Mouse (Mus musculus) midbrain, postnatal 0 days (tissue): Measurements from ENCODE around the gene Whrn. TPM values are rescaled to one million over a fixed set of nuclear protein-coding genes. Genes with fewer than 3 reads are reported as not detected.

Experiments
- ATAC-seq: fragments of 200-750 bp; cut with Nextera tagmentation; 2 replicates; pipeline ENCODE4 v1.8.0; 2017; ENCODE audit warnings: moderate number of reproducible peaks, mild to moderate bottlenecking, moderate TSS enrichment, moderate library complexity; ENCODE audit not compliant: low FRiP score
- DNase-seq: peaks from one replicate; pipeline ENCODE4 v3.0.0-alpha.2; 2015; ENCODE audit warnings: low spot score
- H3K27ac ChIP-seq: fragments of 300-500 bp; sonication (generic); 2 replicates; pipeline ENCODE4 v1.5.1; 2014; ENCODE audit warnings: low read depth, mild to moderate bottlenecking, low read length, mixed read lengths
- H3K27me3 ChIP-seq: fragments of 300-500 bp; sonication (generic); 2 replicates; pipeline ENCODE4 v1.6.1; 2014; ENCODE audit warnings: low read length, control low read depth, mixed read lengths; ENCODE audit not compliant: insufficient read depth
- H3K36me3 ChIP-seq: fragments of 300-500 bp; sonication (generic); 2 replicates; pipeline ENCODE4 v1.6.1; 2014; ENCODE audit warnings: low read length, control low read depth, mixed read lengths; ENCODE audit not compliant: insufficient read depth
- H3K4me1 ChIP-seq: fragments of 300-500 bp; sonication (generic); 2 replicates; pipeline ENCODE4 v1.6.1; 2014; ENCODE audit warnings: mild to moderate bottlenecking, control low read depth, antibody characterized with exemption, low read length, mixed read lengths; ENCODE audit not compliant: insufficient read depth
- H3K4me2 ChIP-seq: fragments of 300-500 bp; sonication (generic); 2 replicates; pipeline ENCODE4 v1.6.1; 2014; ENCODE audit warnings: low read depth, mild to moderate bottlenecking, low read length, mixed read lengths; ENCODE audit not compliant: poor library complexity, severe bottlenecking
- H3K4me3 ChIP-seq: fragments of 300-500 bp; sonication (generic); 2 replicates; pipeline ENCODE4 v1.5.1; 2014; ENCODE audit warnings: low read depth, mild to moderate bottlenecking, low read length, moderate library complexity
- H3K9ac ChIP-seq: fragments of 300-500 bp; sonication (generic); replicated peaks from 2 replicates; pipeline ENCODE4 v1.6.1; 2014; ENCODE audit warnings: mild to moderate bottlenecking, low read length, moderate library complexity, mixed read lengths; ENCODE audit not compliant: poor library complexity, severe bottlenecking
- H3K9me3 ChIP-seq: fragments of 300-500 bp; sonication (generic); 2 replicates; pipeline ENCODE4 v1.6.1; 2016; ENCODE audit warnings: low read length, control low read depth
- CTCF ChIP-seq: IDR thresholded peaks from 2 replicates; pipeline ENCODE4 v1.5.1; 2016; ENCODE audit warnings: antibody characterized with exemption, mild to moderate bottlenecking
- WGBS: fragments of 180-500 bp; shearing (Covaris S2); extraction: QIAGEN DNeasy Blood & Tissue Kit; methylation state at CpG from one replicate; pipeline ENCODE4 v1.1.7; 2014; 5-methylcytosine and 5-hydroxymethylcytosine counted together
- polyA plus RNA-seq: library from polyadenylated mRNA; unstranded; fragments of >200 nt; fragmentation: Nextera tagmentation; extraction: Ambion mirVana; gene quantifications from 2 replicates; pipeline ENCODE4 v1.2.1, GENCODE M21; 2015
- total RNA-seq: library from RNA; depleted of rRNA; stranded (reverse); fragments of >200 nt; gene quantifications from 2 replicates; pipeline ENCODE4 v1.2.3, GENCODE M21; 2014

Gene Whrn
- total and polyA plus RNA-seq, 2 experiments from 2014 or later = 3.5 to 14.5 TPM

GRCm38 (mm10) chr4:63397981-63398537 is 97.7 kb downstream of the Whrn start:
- H3K9me3 ChIP-seq = no peaks in the 10 kb centered on the region
- no peak for TF ChIP-seq CTCF
- no peak overlapping the region for H3K4me3 ChIP-seq
- no peaks in the 10 kb centered on the region for H3K27me3 ChIP-seq
- H3K27ac ChIP-seq = no peak overlapping the region
- peaks cover 11% of the 10 kb centered on the region for H3K36me3 ChIP-seq
- H3K4me2 ChIP-seq = no peak overlapping the region
- no peak for DNase-seq
- 87% methylated on average over 10 of the region's 10 CpGs for WGBS
- H3K4me1 ChIP-seq = no peaks in the 10 kb centered on the region
- H3K9ac ChIP-seq = no peak overlapping the region
- ATAC-seq = no peak

GRCm38 (mm10) chr4:63391322-63391721 is 104.5 kb downstream of the Whrn start:
- Histone ChIP-seq H3K27ac (no peak overlapping the region), H3K4me2 (no peak overlapping the region), H3K36me3 (peaks cover 11% of the 10 kb centered on the region), H3K9me3 (no peaks in the 10 kb centered on the region), H3K9ac (no peak overlapping the region), H3K4me3 (no peak overlapping the region), H3K27me3 (no peaks in the 10 kb centered on the region), H3K4me1 (peaks cover 3% of the 10 kb centered on the region; the same call in 1 of the 2 replicates)
- no peak for ATAC-seq
- no peak for DNase-seq
- WGBS = 90% methylated on average over 6 of the region's 6 CpGs
- TF ChIP-seq CTCF = no peak

GRCm38 (mm10) chr4:63389887-63390528 is 105.8 kb downstream of the Whrn start:
- Histone ChIP-seq H3K9ac (no peak overlapping the region), H3K4me2 (no peak overlapping the region), H3K27ac (0 out of 2 replicates have a peak overlapping the region, but pooled peaks have one; percentile 0), H3K4me1 (peaks cover 3% of the 10 kb centered on the region; the same call in 1 of the 2 replicates), H3K9me3 (no peaks in the 10 kb centered on the region), H3K4me3 (no peak overlapping the region), H3K27me3 (no peaks in the 10 kb centered on the region), H3K36me3 (peaks cover 10% of the 10 kb centered on the region)
- WGBS = 41% methylated on average over 11 of the region's 11 CpGs
- peak; percentile 53 for ATAC-seq
- DNase-seq = peak; percentile 30
- no peak for TF ChIP-seq CTCF

GRCm38 (mm10) chr4:63389121-63389886 is 106.5 kb downstream of the Whrn start:
- Histone ChIP-seq H3K27ac (peak overlapping the region; percentile 65), H3K4me2 (no peak overlapping the region), H3K9ac (no peak overlapping the region; the same call in 1 of the 2 replicates), H3K27me3 (no peaks in the 10 kb centered on the region), H3K9me3 (no peaks in the 10 kb centered on the region), H3K36me3 (peaks cover 6% of the 10 kb centered on the region; the same call in 1 of the 2 replicates), H3K4me3 (no peak overlapping the region), H3K4me1 (peaks cover 3% of the 10 kb centered on the region; the same call in 1 of the 2 replicates)
- ATAC-seq (peak; percentile 34), DNase-seq (peak; percentile 41)
- 24% methylated on average over 8 of the region's 8 CpGs for WGBS
- 0 out of 2 replicates have a peak, but pooled peaks have one; percentile 5 for TF ChIP-seq CTCF

GRCm38 (mm10) chr4:63388029-63388428 is 107.8 kb downstream of the Whrn start:
- Histone ChIP-seq H3K4me1 (peaks cover 3% of the 10 kb centered on the region; the same call in 1 of the 2 replicates), H3K4me2 (no peak overlapping the region), H3K27ac (no peak overlapping the region), H3K9me3 (no peaks in the 10 kb centered on the region), H3K36me3 (no peaks in the 10 kb centered on the region; the same call in 1 of the 2 replicates), H3K4me3 (no peak overlapping the region), H3K27me3 (no peaks in the 10 kb centered on the region), H3K9ac (no peak overlapping the region)
- TF ChIP-seq CTCF = no peak
- ATAC-seq (no peak), DNase-seq (no peak)
- WGBS = 59% methylated on average over 6 of the region's 6 CpGs
